Comparison of ENCODE assay signal across 16 mouse cellular contexts in genomic region chr2:17717200-17717599, GRCm38 (mm10).
"Had no signal": no experiment of that assay in that cellular context is flagged by ENCODE, and none has a peak within 500 bp of the region (broad histone marks: within the 10 kb centered on the region; RNA-seq: fewer than 3 reads in every experiment).

No protein-coding gene starts in this region.

- H3K4me3 ChIP-seq: limb, embryonic 15.5 days; liver, embryonic 13.5 days; midbrain, embryonic 12.5 days; neural tube, embryonic 13.5 days; stomach, embryonic 15.5 days had no signal

- H3K4me2 ChIP-seq: limb, embryonic 15.5 days; liver, embryonic 13.5 days; midbrain, embryonic 12.5 days; neural tube, embryonic 13.5 days; stomach, embryonic 15.5 days had no signal

- DNase-seq: kidney, adult 8-10 months; kidney, postnatal 36 days; layer of hippocampus, adult 9-11 months; layer of hippocampus, postnatal 36 days; liver, embryonic 13.5 days; retina, postnatal 1 day; right cerebral cortex, postnatal 4 days; spleen, adult 18-20 months; thymus, adult 2 months; thymus, postnatal 25 days had no signal

- H3K4me1 ChIP-seq: limb, embryonic 15.5 days; liver, embryonic 13.5 days; stomach, embryonic 15.5 days had no signal

- H3K27me3 ChIP-seq: limb, embryonic 15.5 days; liver, embryonic 13.5 days; midbrain, embryonic 12.5 days; neural tube, embryonic 13.5 days; stomach, embryonic 15.5 days had no signal

- H3K9me3 ChIP-seq: limb, embryonic 15.5 days; liver, embryonic 13.5 days; midbrain, embryonic 12.5 days; neural tube, embryonic 13.5 days; stomach, embryonic 15.5 days had no signal

- H3K36me3 ChIP-seq: limb, embryonic 15.5 days; liver, embryonic 13.5 days; midbrain, embryonic 12.5 days; neural tube, embryonic 13.5 days; stomach, embryonic 15.5 days had no signal

- H3K27ac ChIP-seq: kidney, postnatal 0 days; limb, embryonic 15.5 days; liver, embryonic 13.5 days; midbrain, embryonic 12.5 days; neural tube, embryonic 13.5 days; stomach, embryonic 15.5 days had no signal

- ATAC-seq: midbrain, embryonic 16.5 days had no signal

- H3K9ac ChIP-seq: limb, embryonic 15.5 days; liver, embryonic 13.5 days; midbrain, embryonic 12.5 days; neural tube, embryonic 13.5 days; stomach, embryonic 15.5 days had no signal
